Mouse (Mus musculus) lung, postnatal 36 days (tissue): Measurements from ENCODE around the gene Itga4.

Experiments
- DNase-seq: peaks from one replicate; pipeline ENCODE4 v3.0.0; 2022; ENCODE audit warnings: mixed read lengths

The Itga4 gene

GRCm38 (mm10) chr2:79267181-79267580, 12.0 kb downstream of the Itga4 start:
- no peak for DNase-seq

DNA sequence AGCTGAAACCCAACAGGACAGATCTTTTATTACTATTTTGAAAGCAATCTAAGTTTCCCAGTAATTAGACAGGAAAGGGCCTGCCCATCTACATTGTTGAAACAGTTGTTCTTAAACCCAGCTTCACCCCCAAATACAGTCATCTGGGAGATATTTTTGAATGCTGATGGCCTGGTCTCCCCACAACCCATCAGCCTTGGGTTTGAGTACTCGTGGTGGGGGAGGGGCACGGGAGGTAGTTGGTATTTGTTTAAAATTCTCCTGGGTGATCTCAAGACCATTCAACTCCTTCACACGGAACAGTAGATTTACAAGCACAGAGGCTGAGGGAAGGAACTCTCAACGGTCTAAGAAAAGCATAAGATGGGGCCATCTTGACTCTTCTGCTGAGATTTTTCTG, 13.6 kb downstream of the Itga4 start:
- DNase-seq = no peak

GRCm38 (mm10) chr2:79270034-79270535, 14.9 kb downstream of the Itga4 start:
- DNase-seq = no peak

DNA sequence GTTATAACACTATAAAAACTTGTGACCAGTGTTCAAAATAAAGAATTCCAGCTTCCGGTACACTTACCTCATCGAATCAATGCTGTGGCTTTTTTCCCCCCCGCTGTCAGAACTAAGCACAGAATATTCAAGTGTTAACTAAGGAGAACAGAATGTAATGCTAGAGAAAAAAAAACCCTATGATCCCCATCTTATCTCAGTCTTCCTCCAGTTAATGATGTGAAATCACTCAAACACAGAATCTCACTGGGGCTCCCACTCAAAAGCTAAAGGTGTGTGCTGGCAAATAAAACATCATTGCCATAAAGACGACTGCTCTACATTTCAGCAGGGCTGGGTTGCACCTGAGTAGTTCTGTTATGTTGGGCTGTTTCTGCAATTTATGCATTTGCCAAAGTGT, 16.6 kb downstream of the Itga4 start:
- no peak for DNase-seq

DNA sequence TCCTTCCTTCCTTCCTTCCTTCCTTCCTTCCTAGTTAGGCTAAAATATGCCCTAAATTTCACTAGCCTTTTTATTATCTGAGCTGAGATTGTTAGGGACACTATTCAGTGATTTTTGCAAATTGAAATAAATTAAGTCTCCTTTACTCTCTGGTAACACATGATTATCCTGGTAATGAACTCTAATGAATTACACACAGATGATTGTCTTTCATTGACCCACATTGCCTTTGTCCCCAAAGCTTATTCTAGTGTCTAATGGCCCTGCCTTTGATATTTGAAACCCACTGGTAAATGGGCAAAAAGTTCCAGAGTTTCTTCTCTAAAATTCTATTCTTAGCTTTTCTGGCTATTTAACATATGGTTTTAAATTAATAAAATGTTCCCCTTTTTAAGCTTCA, 23.4 kb downstream of the Itga4 start:
- no peak for DNase-seq

GRCm38 (mm10) chr2:79284206-79284605, 29.0 kb downstream of the Itga4 start:
- no peak for DNase-seq

DNA sequence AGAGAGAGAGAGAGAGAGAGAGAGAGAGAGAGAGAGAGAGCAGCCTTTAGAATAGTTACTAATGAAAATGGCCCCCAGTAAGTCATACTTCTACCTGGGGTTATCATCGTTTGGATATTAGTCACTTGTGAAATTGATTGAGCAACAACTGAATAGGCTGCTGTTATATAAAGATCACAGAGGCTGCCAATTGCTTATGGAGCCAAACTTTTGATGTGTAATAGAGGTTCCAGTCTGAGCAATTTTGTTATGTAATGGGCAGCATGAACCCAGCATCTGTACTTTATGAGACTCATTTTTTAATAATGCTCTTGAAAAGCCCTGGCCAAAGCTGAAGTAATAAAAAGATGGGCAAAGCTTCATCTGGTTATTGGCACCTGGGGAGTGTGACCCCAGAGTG, 34.9 kb downstream of the Itga4 start:
- DNase-seq = no peak

DNA sequence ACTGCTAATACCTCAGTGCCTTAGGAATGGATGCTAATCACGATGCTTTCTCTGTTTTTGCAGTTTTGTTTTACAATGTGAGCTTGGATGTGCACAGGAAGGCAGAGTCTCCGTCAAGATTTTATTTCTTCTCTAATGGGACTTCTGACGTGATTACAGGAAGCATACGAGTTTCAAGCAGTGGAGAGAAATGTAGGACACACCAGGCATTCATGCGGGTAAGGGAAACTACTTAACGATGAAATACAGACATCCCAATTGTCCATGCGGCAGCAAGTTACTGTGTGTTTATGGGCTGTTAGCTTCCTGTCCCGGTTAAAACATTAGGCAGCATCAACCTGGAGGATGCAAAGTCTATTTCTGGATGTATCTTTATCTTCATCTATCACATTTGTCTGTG, 36.7 kb downstream of the Itga4 start:
- no peak for DNase-seq

- DNase-seq = no peak
These were observed 37.2 kb downstream of the Itga4 start for GRCm38 (mm10) chr2:79292431-79292830.

GRCm38 (mm10) chr2:79302398-79302797, 47.2 kb downstream of the Itga4 start:
- DNase-seq = no peak

GRCm38 (mm10) chr2:79307549-79307948, 52.3 kb downstream of the Itga4 start:
- no peak for DNase-seq

DNA sequence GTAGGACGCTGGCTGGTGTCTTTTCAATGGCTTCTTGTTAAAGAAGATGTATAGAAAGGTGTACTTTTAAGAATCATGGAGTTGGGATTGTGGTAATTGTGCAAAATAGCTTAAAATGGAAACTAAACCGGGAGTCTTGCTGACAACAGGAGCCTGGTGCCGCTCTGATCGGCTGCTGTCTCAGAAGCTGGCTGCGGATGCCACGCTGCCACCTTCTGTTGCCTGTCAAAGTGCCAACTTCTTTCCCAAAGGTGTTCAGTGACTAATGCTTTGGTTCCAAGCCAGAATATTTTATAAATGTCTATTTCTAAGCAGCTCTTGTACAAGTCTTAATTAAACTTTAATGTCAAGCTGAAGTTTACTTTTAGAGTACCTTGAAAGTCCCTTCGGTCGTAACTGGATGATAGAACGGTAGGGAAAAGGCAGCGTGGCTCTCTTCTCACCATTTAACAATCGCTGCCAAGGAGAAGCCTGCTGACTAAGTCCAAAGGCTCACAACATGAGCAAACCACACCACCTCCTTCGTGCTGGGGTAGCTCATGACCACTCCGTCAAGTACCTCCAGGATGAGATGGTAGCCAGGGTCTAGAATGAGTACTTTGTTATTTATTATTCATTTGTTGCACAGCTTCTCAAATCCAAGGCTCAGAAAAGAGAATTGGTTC, 54.4 kb downstream of the Itga4 start:
- DNase-seq = no peak

DNA sequence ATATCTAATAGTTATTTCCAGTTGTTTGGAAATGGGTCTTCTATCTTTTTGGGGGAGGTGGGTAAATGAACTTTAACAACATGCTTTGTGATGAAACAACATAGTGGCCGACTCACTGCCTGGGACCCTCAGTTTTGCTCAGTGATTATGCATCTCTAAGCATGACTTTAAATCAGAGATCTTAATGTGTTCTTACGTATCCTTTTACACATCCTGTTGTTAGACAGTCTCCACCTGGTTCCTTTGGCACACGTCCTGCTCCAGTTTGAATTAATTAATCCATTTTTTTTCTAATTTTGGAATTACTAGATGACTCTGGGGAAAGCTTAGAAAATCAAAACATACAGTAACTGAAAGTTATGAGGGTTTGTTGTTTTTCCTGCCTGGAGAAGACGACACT, 57.3 kb downstream of the Itga4 start:
- no peak for DNase-seq

GRCm38 (mm10) chr2:79315108-79315507, 59.9 kb downstream of the Itga4 start:
- no peak for DNase-seq

GRCm38 (mm10) chr2:79316182-79316880, 61.1 kb downstream of the Itga4 start:
- DNase-seq = no peak

DNA sequence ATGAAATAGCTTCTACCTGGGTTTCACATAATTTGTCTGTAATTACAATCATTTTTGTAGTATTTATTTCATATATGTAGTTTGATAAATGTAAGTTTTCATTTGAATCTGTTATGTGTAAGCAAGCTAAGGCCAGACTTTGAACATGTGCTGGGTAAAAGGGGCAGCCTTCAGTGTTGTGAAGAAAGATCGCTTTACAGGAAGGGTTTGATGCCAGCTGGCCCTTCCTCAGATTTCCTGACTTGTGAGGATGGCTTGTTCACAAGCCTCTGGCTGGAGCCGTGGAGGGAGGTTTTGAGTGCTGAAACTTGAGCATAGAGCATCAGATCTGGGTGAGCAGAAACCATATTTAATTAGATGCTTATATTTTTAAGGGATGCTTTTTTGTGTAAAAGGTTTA, 72.9 kb downstream of the Itga4 start:
- no peak for DNase-seq

DNA sequence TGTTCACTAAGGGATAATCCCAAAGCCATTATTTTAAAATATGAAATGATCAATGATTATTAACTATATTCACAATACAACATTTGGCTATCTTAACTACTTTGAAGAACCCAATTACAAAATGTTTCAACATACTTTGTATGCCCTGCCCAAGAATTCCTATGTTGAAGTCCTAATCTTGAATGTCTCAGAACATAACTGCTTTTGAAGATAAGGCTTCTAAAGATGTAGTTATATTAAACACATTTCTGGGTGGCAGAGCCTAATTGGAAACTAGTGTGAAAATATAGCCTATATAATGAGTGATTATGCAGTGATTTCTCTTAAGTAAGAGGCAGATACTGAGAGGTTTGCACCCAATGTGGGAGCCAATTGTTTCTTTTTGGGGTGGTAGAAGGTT, 79.4 kb downstream of the Itga4 start:
- DNase-seq = no peak

DNA sequence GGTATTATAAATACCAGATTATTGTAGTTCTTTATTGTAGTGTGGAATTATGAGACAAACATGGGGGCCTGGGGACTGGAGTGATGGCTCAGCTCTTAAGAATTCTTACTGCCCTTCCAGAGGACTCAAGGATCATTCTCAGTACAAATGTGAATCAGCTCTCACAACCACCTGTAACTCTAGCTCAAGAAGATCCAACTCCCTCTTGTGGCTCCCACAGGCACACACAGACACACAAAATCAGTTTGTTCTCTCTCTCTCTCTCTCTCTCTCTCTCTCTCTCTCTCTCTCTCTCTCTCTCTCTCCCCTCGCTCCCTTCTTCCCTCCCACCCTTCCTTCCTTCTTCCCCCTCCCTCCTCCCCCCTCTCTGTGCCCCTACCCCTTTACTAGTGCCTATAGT, 80.9 kb downstream of the Itga4 start:
- no peak for DNase-seq

GRCm38 (mm10) chr2:79339003-79339402, 83.8 kb downstream of the Itga4 start:
- DNase-seq = no peak

DNA sequence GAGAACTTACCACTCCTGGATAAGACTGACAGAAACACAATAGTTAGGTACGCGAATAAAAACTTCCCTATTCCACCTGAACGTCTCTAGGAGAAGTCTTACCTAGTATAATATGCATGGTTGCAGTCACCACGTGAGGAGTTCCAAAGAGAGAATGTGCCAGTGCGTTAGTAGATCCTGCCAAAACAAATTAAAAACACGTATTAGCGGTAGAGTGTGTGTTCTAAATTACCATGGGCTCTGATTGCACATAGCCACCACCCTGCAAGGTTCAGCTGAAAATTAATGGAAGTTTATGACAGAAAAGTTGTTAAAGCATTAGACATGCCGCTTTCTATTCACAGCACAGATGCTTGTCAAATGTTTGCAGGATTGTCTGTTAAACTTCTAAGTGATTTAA, 87.9 kb downstream of the Itga4 start:
- DNase-seq = no peak

- DNase-seq = no peak
These were observed 96.2 kb downstream of the Itga4 start for GRCm38 (mm10) chr2:79351179-79352099.

GRCm38 (mm10) chr2:79352100-79352802, 97.0 kb downstream of the Itga4 start:
- no peak for DNase-seq

- no peak for DNase-seq
These were observed 99.5 kb downstream of the Itga4 start for GRCm38 (mm10) chr2:79354773-79355172.
